Mouse (Mus musculus) frontal cortex, adult (tissue): Measurements from ENCODE around the gene Lrig2.

Experiments used
- ATAC-seq: cut with Nextera tagmentation; 2 replicates; pipeline ENCODE4 v1.9.2; 2017; ENCODE audit warnings: mild to moderate bottlenecking, moderate library complexity, mixed read lengths; ENCODE audit not compliant: low TSS enrichment

The Lrig2 gene

GRCm38 (mm10) chr3:104372374-104372773 is 139.3 kb downstream of the Lrig2 start:
- no peak for ATAC-seq

GRCm38 (mm10) chr3:104367912-104368311 is 143.8 kb downstream of the Lrig2 start:
- no peak for ATAC-seq

GRCm38 (mm10) chr3:104361814-104362213 is 149.9 kb downstream of the Lrig2 start:
- no peak for ATAC-seq

GRCm38 (mm10) chr3:104360325-104360724 is 151.4 kb downstream of the Lrig2 start:
- ATAC-seq, result no peak

GRCm38 (mm10) chr3:104359225-104360135 is 152.2 kb downstream of the Lrig2 start:
- ATAC-seq, result no peak

- no peak for ATAC-seq
Measured at GRCm38 (mm10) chr3:104358747-104359146, 153.0 kb downstream of the Lrig2 start.

GRCm38 (mm10) chr3:104356106-104356505 is 155.6 kb downstream of the Lrig2 start:
- ATAC-seq, result no peak

GRCm38 (mm10) chr3:104353884-104354283 is 157.8 kb downstream of the Lrig2 start:
- ATAC-seq, result no peak

- no peak for ATAC-seq
Measured at GRCm38 (mm10) chr3:104352358-104353060, 159.2 kb downstream of the Lrig2 start.

- ATAC-seq, result no peak
Measured at GRCm38 (mm10) chr3:104350253-104350945, 161.3 kb downstream of the Lrig2 start.

- no peak for ATAC-seq
Measured at GRCm38 (mm10) chr3:104349847-104350228, 161.9 kb downstream of the Lrig2 start.

- ATAC-seq, result peak; percentile 90
Measured at GRCm38 (mm10) chr3:104349203-104349846, 162.4 kb downstream of the Lrig2 start.
